Mouse (Mus musculus): ENCODE results near the gene Tff1. TPM values are rescaled to one million over a fixed set of nuclear protein-coding genes. Genes with fewer than 3 reads are reported as not detected.

The Tff1 gene
- polyA plus RNA-seq, 1 experiment from 2014 or later: not detected

GRCm38 (mm10) chr17:31116063-31116462 is 49.0 kb downstream of the Tff1 start:
- no peaks in the 10 kb centered on the region for H3K36me3 ChIP-seq (replicated peaks; ENCODE audit: control insufficient read depth, insufficient read depth, low read depth, low read length)
- H3K4me1 ChIP-seq (ENCODE audit: control insufficient read depth, insufficient read depth, low read length): no peaks in the 10 kb centered on the region
- H3K9ac ChIP-seq (replicated peaks; ENCODE audit: low read length): no peak overlapping the region
- no peak overlapping the region for H3K4me2 ChIP-seq (ENCODE audit: low read depth, low read length)
- DNase-seq (ENCODE audit: low spot score): no peak
- H3K9me3 ChIP-seq (replicated peaks; ENCODE audit: control insufficient read depth, low read length): no peaks in the 10 kb centered on the region
- no peak overlapping the region for H3K27ac ChIP-seq (replicated peaks; ENCODE audit: low read depth, low read length)
- H3K4me3 ChIP-seq (ENCODE audit: low read depth, low read length): no peak overlapping the region
- no peak for ATAC-seq (replicated peaks; ENCODE audit: insufficient number of reproducible peaks, low FRiP score, low TSS enrichment, low read depth)
- 66% methylated on average over 6 of the region's 6 CpGs for WGBS
- no peaks in the 10 kb centered on the region for H3K27me3 ChIP-seq (ENCODE audit: control insufficient read depth, insufficient read depth, low read length)

- H3K9ac ChIP-seq (replicated peaks; ENCODE audit: low read length): no peak overlapping the region; the same call in 1 of the 2 replicates
- no peak overlapping the region for H3K4me2 ChIP-seq (ENCODE audit: low read depth, low read length)
- no peaks in the 10 kb centered on the region for H3K9me3 ChIP-seq (replicated peaks; ENCODE audit: control insufficient read depth, low read length)
- 44% methylated on average over 9 of the region's 9 CpGs for WGBS
- DNase-seq (ENCODE audit: low spot score) (peak; percentile 38), ATAC-seq (replicated peaks; ENCODE audit: insufficient number of reproducible peaks, low FRiP score, low TSS enrichment, low read depth) (0 out of 2 replicates have a peak, but pooled peaks have one; percentile 46)
- H3K4me1 ChIP-seq (ENCODE audit: control insufficient read depth, insufficient read depth, low read length): no peaks in the 10 kb centered on the region
- H3K27ac ChIP-seq (replicated peaks; ENCODE audit: low read depth, low read length): no peak overlapping the region
- H3K27me3 ChIP-seq (ENCODE audit: control insufficient read depth, insufficient read depth, low read length): no peaks in the 10 kb centered on the region
- no peaks in the 10 kb centered on the region for H3K36me3 ChIP-seq (replicated peaks; ENCODE audit: control insufficient read depth, insufficient read depth, low read depth, low read length)
- no peak overlapping the region for H3K4me3 ChIP-seq (ENCODE audit: low read depth, low read length)
Measured at GRCm38 (mm10) chr17:31113191-31113856, 51.8 kb downstream of the Tff1 start.

Other genes starting within 250 kb of the Tff1 start
- 0.21 TPM in 1 of 2 replicates, not detected in the other for gene Umodl1, start 210.6 kb downstream of the Tff1 start, polyA plus RNA-seq (2014; fragmentation: Nextera tagmentation; extraction: Ambion mirVana)
- gene Abcg1, start 107.6 kb downstream of the Tff1 start, polyA plus RNA-seq (2014; fragmentation: Nextera tagmentation; extraction: Ambion mirVana): 11.7 and 13.9 TPM in 2 replicates
- gene Tff3, start 35.6 kb downstream of the Tff1 start, polyA plus RNA-seq (2014; fragmentation: Nextera tagmentation; extraction: Ambion mirVana): not detected in 2 replicates
- not detected in 2 replicates for gene Tff2, start 21.0 kb downstream of the Tff1 start, polyA plus RNA-seq (2014; fragmentation: Nextera tagmentation; extraction: Ambion mirVana)
- not detected in 2 replicates for gene Tmprss3, start 33.7 kb upstream of the Tff1 start, polyA plus RNA-seq (2014; fragmentation: Nextera tagmentation; extraction: Ambion mirVana)
- gene Ubash3a, start 42.6 kb upstream of the Tff1 start, polyA plus RNA-seq (2014; fragmentation: Nextera tagmentation; extraction: Ambion mirVana): 0.11 and 0.36 TPM in 2 replicates
- gene Rsph1, start 112.1 kb upstream of the Tff1 start, polyA plus RNA-seq (2014; fragmentation: Nextera tagmentation; extraction: Ambion mirVana): 0.66 and 0.76 TPM in 2 replicates
- 1.8 and 2.4 TPM in 2 replicates for gene Slc37a1, start 121.5 kb upstream of the Tff1 start, polyA plus RNA-seq (2014; fragmentation: Nextera tagmentation; extraction: Ambion mirVana)
- gene Pde9a, start 220.9 kb upstream of the Tff1 start, polyA plus RNA-seq (2014; fragmentation: Nextera tagmentation; extraction: Ambion mirVana): 25.7 and 26.6 TPM in 2 replicates

Data from embryonic facial prominence, embryonic 11.5 days (tissue).